Mouse (Mus musculus) brown adipose tissue, adult 24 weeks (tissue): ENCODE results near the gene Ltn1. TPM values are rescaled to one million over a fixed set of nuclear protein-coding genes. Genes with fewer than 3 reads are reported as not detected.

Experiments used
- H3K27ac ChIP-seq: fragments of 200-500 bp; replicated peaks from 2 replicates; pipeline ENCODE4 v1.5.1; 2012; ENCODE audit warnings: low read depth, mild to moderate bottlenecking, low read length
- H3K4me1 ChIP-seq: fragments of 200-500 bp; 2 replicates; pipeline ENCODE4 v1.6.1; 2012; ENCODE audit warnings: low read length, mixed read lengths; ENCODE audit not compliant: control insufficient read depth, insufficient read depth, insufficient read length
- H3K4me3 ChIP-seq: fragments of 200-500 bp; 2 replicates; pipeline ENCODE4 v1.5.1; 2012; ENCODE audit warnings: low read depth, mild to moderate bottlenecking, low read length, moderate library complexity; ENCODE audit not compliant: insufficient read depth
- polyA plus RNA-seq: library from polyadenylated mRNA; stranded (reverse); fragments of >200 nt; gene quantifications from 2 replicates; pipeline ENCODE4 v1.2.4, GENCODE M21; 2012; ENCODE audit not compliant: missing spikeins, insufficient read depth, insufficient read length

Ltn1 gene
- 9.3 and 9.5 TPM in 2 replicates for polyA plus RNA-seq

DNA sequence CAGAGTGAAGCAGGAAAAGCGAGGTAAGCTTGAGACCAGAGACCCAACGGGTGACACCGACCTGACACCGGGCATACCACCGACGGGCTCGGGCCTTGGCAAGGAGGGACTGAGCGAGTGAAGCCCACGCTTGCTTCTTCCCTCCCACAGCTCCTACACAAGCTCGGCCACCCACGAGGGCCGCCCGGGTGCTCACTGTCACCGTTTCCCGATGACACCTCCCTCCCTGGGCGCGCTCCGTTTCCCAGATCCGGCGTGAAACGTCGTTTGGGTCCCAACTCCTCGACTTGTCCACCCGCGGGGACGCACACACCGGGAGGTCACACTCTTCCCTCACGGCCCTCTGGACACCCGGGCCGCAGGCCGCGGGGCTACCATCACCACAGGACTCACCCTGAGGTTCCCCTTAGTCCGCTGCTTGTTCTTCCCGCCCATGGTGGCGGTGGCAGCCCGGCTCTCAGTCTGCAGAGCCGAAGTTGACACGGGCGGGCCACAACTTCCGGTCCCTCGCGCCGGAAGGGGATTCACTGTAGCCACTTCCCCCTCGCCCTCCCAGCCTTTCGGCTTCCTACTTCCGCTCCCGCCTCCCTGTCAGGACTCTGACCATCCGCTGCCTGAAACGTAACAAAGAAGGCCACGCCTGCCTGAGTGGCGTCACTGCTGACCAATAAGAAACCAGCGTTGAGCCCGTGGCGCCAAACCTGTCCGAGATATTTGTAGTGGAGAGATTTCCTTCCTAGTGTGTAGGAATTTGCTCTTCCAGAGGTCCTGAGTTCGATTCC is at the start of gene Ltn1:
Gene Ltn1 (minus strand): TSS at position 580 of the 782 bp plus-strand sequence.
- Histone ChIP-seq H3K27ac (peak within 1 kb of the TSS; percentile 63), H3K4me1 (no peaks in the 10 kb centered on the region), H3K4me3 (peak within 1 kb of the TSS; percentile 94)

DNA sequence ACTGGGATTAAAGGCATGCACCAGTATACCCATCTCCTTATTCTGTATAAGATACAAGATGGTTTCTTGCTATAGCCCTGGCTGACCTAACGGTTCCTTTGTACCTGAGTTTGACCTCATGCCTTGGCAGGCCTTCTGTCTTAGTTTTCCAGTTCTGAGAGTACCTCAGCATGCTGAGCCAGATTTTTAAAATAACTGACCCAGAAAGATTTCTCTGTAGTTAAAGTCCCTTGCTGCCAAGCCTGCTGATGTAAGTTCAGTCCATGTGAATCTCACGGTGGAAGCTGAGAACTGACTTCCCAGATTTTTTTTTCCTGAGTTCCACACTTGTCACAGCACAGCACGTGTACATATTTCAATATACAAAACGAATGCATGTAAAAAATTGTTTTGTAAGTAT is 38.2 kb upstream of the Ltn1 start:
- Histone ChIP-seq H3K27ac (no peak overlapping the region), H3K4me1 (no peaks in the 10 kb centered on the region), H3K4me3 (no peak overlapping the region)

DNA sequence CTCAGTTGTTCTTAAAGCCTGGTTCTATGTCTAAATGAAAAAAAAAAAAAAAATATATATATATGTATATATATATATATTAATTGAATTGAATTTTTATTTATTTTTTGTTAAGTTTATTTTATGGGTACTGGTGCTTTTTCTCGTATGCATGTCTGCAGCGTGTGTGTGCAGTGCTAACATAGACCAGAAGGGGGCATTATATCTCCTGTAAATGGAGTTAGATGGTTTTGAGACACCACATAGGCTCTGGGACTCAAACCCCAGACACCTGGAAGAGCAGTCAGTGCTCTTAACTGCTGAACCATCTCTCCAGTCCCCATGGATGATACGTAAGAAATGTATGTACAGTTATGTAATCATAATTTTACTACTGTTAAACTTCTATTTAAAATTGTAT is 26.3 kb upstream of the Ltn1 start:
- H3K4me1 ChIP-seq, result peaks cover 6% of the 10 kb centered on the region
- H3K4me3 ChIP-seq, result no peak overlapping the region

DNA sequence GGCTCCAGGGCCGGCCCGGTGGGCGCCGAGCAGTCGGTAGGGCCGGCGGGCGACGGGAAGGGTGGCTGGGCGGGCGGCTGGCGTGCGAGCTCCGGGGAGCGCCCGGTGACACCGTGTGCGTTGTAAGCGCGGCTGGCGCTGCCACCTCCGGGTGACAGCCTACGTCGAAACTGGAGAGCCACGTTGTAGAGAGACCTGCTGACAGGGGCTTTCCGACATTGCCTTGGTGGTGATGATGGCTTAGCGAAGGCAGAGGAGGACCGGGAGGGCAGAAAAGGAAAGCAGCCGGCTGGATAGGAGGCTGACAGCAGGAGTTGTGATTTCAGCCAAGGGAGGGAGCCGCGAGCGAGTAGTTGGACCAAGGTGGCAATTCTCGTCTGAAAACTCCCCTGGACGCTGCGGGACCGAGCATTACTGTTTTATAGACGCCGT is 22.8 kb upstream of the Ltn1 start:
- peak overlapping the region; percentile 76 for H3K27ac ChIP-seq
- H3K4me1 ChIP-seq, result peaks cover 6% of the 10 kb centered on the region
- H3K4me3 ChIP-seq, result peak overlapping the region; percentile 89

More for the DNA sequence above, 26.3 kb upstream of the Ltn1 start:
- H3K27ac ChIP-seq, result no peak overlapping the region

DNA sequence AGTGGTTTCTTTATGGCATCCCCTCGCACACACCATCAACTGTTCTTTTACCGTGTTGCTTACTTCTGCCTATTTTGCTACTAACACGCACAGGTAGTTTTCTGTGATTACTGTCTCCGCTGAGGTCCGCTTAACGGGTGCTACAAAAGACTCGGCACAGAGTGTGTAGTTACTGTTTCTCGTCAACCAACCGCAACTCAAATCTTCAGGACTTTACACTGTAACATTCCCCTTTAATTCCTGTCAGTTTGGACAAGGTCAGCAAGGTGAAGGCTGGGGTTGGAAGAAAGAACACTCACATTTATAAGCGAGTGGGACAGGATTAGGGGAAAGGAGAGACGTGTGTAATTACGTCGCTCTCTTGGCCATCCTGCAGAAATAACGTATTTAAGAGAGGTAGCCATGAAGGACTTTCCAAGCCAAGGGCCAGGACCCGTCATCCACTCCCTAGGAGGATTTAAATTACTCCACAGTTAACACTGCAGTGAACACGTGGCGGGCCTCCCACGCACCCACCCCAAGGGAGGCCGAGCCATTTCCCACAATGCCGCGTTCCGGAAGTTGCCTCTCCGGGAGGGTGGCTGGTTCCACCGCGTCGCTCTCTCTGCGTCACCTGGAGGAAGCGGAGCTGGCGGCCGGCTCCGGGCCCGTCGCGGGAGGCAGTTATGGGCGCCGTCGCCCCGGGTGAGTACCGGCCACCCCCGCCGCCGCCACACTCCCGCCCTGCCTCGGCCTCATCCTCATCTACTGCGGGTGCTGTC is 22.2 kb upstream of the Ltn1 start, which contains the start of gene Usp16:
Gene Usp16 (plus strand): TSS at position 285 of the 761 bp plus-strand sequence.
- Histone ChIP-seq H3K4me1 (peaks cover 6% of the 10 kb centered on the region), H3K4me3 (peak within 1 kb of the TSS; percentile 89), H3K27ac (peak within 1 kb of the TSS; percentile 80)

DNA sequence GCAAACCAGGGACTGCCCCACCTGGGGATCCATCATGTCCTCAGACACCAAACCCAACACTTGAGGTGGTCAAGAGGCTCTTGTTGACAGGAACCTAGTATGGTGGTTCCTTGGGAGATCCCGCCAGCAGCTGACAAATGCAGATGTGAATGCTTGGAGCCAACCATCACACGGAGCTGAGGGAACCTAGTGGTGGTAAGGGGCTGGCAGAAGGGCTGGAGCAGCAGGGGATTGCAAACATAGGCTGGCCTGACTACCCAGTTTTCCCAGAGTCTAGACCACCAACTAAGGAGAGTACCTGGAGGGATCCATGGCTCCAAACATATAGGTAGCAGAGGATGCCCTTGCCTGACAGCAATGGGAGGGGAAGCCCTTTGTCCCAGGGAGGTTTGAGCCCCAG is 20.8 kb upstream of the Ltn1 start:
- Histone ChIP-seq H3K4me3 (no peak overlapping the region), H3K27ac (no peak overlapping the region), H3K4me1 (peaks cover 6% of the 10 kb centered on the region)

DNA sequence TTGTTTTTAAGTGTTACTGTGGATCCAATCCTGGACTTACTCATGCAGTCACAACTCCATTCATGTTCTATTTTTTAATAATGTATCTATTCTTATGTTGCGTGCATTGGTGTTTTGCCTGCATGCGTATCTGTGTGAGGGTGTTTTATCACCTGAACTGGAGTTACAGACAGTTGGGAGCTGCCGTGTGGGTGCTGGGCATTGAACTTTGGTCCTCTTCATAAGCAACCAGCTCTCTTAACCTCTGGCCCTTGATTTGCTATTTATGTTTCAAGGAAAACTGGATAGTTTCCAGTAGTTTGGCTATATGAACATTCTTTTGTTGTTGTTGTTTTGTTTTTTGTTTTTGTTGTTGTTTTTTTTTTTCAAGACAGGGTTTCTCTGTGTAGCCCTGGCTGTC is 13.1 kb upstream of the Ltn1 start:
- Histone ChIP-seq H3K27ac (no peak overlapping the region), H3K4me3 (no peak overlapping the region)

DNA sequence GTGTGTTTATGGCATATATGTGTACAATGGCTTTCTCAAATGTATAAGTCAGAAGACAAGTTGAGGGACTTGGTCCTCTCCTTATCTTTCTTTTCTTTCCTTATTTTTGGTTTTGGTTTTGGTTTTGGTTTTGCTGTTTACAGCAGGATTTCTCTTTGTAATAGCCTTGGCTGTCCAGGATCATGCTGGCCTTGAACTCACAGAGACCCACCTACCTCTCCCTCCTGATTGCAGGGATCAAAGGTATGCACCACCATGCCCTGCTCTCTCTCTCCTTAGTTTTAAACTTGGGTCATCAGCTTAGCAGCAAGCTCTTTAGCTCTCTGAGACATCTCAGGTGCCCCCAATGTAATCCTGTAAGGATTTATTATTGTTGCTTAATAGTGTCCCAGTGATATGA is 12.7 kb upstream of the Ltn1 start:
- Histone ChIP-seq H3K27ac (no peak overlapping the region), H3K4me1 (peaks cover 6% of the 10 kb centered on the region; the same call in 1 of the 2 replicates), H3K4me3 (no peak overlapping the region)

More for the DNA sequence above, 13.1 kb upstream of the Ltn1 start:
- peaks cover 6% of the 10 kb centered on the region; the same call in 1 of the 2 replicates for H3K4me1 ChIP-seq

DNA sequence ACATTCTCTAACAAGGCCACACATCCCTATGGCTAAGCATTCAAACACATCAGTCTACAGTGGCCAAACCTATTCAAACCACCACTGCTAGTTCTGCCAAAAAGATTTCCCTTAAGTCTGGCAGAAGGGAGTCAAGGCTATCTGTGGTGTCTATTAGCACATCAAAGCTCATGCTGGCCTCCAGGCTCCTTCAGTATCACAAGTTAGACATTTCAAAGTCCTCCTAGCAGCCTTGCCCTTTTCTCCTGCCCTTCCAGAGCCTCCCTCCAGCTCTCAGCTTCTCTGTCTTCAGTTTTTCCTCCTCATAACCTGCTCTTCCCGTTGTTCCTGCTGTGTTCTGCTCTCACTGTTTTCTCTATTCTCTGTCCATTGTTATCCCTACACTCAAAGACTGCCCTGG is 11.7 kb upstream of the Ltn1 start:
- Histone ChIP-seq H3K4me1 (peaks cover 6% of the 10 kb centered on the region; the same call in 1 of the 2 replicates), H3K4me3 (no peak overlapping the region), H3K27ac (no peak overlapping the region)

DNA sequence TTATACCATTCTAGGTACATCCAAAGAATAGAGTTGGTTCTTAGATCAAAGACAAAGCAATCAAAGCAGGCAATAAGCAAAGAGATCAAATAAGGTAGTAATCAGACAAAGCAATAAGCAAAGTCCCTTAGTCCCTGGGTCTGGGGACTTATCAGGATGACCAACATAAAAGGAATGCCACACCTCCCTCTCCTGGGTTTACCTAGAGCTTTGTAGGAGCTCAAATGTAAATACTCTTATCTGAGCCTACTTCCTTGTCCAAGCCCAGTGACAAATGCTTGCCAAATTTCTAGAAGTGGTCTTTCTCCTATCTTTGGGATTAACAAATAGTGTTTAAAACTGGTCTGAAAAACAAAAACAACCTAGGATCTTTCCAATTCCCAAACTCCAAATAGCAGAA is 10.8 kb upstream of the Ltn1 start:
- peaks cover 6% of the 10 kb centered on the region; the same call in 1 of the 2 replicates for H3K4me1 ChIP-seq
- H3K27ac ChIP-seq, result no peak overlapping the region
- no peak overlapping the region for H3K4me3 ChIP-seq

DNA sequence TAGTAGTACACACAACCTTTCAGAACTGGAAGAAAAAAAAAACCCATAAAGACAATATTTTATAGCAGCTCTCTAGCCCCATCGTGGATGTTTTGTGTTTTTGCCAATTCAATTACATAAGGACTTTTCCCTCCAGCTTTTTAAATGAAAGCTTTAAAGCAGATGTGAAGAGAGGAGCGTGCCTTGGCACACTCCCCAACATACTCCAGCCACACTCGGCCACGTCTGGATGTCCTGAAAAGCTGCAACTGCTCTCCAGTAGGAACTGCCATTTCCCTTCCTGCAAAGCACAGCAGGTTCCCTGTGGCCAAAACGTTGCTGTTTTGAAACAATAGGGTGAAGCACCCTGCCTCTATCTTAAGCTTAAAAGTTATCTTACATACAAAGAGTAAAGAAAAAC is 9.9 kb upstream of the Ltn1 start:
- Histone ChIP-seq H3K4me1 (peaks cover 6% of the 10 kb centered on the region; the same call in 1 of the 2 replicates), H3K4me3 (no peak overlapping the region), H3K27ac (no peak overlapping the region)

DNA sequence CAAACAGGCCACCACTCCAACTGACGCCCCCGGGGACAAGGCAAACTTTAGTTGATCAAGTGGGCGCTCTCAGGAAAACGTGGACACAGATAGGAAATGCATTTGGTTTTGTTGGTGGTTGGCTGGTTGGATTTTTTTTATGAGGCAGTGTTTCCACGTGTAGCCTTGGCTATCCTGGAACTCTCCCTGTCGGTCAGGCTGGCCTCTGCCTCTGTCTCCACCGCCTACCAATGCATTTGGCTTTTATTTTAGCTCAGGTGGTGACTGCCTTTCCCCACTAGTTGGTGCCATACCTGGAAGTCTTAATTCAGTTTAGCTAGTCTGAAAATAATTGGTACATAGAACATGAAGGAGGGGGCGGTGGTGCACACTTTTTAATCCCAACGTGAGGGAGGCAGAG is 8.7 kb upstream of the Ltn1 start:
- Histone ChIP-seq H3K27ac (no peak overlapping the region), H3K4me1 (peaks cover 6% of the 10 kb centered on the region; the same call in 1 of the 2 replicates), H3K4me3 (peak overlapping the region; percentile 96)

DNA sequence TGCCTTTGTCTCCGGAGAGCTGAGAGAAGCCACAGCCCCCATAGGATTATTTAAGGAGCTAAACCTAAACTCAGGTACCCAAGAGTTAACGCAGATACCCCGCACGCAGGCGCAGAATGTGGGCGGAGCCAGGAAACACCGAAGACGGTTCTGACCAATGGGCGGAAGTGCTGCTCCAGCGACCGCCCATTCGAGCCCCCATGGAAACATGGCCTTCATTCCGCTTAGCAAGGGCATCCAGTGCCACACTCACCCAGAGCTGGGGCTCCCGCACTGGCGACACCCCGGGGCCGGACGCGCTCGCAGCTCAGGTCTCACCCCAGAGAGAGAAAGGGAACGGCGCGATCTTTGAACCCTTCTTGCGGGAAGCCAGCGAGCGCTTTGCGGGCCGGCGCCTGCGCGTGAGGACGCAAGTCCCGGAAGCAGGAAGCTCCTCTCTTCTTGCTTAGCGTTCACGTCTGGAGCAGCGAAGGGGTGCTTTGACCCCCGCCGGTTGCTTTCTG is 7.8 kb upstream of the Ltn1 start, which contains the start of gene Rwdd2b:
Gene Rwdd2b (minus strand): TSS at position 390 of the 503 bp plus-strand sequence.
- Histone ChIP-seq H3K27ac (peak within 1 kb of the TSS; percentile 92), H3K4me1 (peaks cover 6% of the 10 kb centered on the region; the same call in 1 of the 2 replicates), H3K4me3 (peak within 1 kb of the TSS; percentile 96)

DNA sequence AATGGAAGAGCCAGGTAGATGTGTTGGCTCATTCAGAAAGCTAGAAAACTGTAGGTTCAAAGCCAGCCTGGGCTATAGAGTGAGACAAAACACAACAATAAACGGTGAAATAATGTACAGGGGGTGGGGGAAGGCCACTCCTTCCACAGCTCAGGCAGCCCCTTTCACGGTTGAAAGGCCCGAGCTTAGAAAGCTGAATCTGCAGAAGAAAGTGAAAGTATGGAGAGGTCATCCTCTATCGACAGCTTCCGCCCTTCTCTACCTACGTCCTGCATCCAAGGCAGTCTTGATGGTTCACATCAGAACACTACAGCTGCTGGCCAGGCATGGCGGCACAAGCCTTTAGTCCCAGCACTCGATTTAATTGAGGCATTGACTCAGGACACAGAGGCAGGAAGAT is 6.3 kb upstream of the Ltn1 start:
- no peak overlapping the region for H3K27ac ChIP-seq

DNA sequence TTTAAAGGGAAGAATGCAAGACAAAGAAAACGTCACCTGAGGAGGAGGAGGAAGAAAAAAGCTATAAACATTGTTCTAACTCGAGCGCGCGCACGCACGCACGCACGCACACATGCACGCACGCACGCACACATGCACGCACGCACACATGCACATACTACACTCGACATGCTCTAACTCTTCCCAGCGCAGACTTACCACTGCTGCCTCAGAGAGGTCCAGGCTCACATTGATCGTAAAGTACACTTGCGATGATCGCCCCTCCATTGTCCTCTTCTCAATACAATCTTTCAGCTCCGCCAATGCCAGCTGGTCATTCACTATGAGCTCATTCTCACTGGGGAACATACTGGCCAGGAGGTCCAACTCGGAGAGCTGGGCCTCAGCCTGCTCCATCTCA is 4.7 kb upstream of the Ltn1 start:
- no peak overlapping the region for H3K4me3 ChIP-seq
- no peak overlapping the region for H3K27ac ChIP-seq

More for the DNA sequence above, 6.3 kb upstream of the Ltn1 start:
- Histone ChIP-seq H3K4me3 (no peak overlapping the region), H3K4me1 (peaks cover 6% of the 10 kb centered on the region; the same call in 1 of the 2 replicates)

More for the DNA sequence above, 4.7 kb upstream of the Ltn1 start:
- peaks cover 6% of the 10 kb centered on the region; the same call in 1 of the 2 replicates for H3K4me1 ChIP-seq
